Mouse (Mus musculus) liver (tissue): ENCODE results near the gene Skp1a.
A peak's percentile ranks its signal among the peaks of the same experiment; 100 is the strongest.

Experiments used
- DNase-seq: peaks from one replicate; pipeline ENCODE4 v3.0.0-alpha.2; 2020; ENCODE audit warnings: mixed read lengths

Skp1a gene

DNA sequence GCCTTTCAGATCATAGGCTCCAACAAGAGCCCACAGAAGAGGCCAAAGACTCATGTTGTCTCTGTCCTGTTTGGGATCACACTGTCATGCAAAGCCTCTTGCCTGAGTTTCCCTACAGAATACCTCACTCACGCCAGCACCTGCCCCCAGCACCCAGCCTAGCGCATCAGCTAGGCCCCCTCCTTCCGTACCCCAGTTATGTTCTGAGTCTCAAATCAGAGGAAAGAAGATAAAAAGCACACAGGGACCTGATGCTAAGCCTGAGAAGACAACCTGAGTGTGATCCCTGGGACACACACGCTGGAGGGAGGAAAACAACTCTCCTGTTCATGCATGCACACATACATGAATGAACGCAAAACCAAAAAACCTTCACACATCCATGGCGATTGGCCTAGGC is 47.2 kb downstream of the Skp1a start:
- DNase-seq: no peak

DNA sequence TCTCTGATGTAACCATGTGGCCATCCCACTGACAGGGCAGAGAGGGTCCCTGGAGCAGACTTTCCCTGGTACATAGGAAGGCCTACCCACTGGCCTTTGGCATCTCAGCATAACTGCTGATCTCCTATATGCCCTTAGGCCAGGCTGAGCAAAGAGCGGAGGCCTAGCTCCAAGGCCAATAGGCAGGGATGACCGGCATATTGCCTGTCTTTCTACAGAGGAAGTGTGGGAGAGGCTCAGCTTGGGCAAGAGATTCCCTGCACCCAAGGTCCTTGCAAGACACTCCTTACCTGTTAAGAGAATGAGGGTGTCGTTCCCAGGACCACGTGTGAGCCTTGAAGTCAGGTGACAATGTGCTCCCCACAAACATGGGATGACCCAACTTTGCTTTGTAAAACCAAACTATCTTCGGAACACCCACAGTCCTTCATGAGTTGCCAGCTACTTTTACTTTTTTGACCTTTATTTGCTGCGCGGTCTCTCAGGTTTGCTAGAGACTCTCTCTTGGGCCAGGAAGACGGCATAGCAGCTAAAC is 47.9 kb downstream of the Skp1a start:
- no peak for DNase-seq

DNA sequence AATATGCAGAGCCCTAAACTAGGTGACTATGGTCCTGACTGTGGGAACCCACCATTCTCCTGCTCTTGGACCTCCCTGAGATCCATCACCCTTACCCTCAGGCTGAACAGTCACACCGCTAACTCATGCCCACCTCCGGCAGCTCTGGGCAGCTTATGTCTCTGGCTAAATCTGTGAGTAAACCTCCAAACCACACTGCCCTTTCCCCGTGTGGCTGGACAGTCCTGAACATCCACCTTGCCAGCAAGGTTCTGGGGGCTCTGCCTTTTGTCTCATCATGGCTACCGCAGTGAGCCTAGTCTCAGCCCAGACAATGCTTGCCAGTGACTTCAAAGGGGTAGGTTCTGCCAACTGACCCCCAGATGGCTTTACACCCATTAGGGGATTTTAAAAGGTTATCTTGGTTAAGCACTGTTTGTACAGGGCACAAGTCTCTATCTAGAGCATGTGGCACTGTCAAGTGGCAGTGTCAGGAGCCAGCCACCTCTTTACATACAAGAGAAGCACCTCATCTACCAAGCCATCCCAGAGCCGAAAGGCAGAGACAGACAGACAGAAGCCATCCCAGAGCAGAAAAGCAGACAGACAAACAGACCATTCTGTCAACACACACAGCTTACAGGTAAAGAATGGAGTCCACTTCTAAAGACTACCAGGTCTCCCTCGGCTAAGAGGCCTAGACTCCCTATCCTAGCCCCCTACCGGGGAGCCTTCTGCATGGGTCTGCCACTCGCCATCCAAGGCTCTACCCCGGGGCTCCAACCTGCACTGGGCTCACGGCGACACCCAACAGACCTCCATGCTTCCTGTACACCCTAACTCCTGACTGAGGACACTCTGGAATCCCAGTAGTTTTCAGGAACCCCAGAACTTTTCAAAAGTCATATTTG is 49.0 kb downstream of the Skp1a start:
- DNase-seq: no peak

DNA sequence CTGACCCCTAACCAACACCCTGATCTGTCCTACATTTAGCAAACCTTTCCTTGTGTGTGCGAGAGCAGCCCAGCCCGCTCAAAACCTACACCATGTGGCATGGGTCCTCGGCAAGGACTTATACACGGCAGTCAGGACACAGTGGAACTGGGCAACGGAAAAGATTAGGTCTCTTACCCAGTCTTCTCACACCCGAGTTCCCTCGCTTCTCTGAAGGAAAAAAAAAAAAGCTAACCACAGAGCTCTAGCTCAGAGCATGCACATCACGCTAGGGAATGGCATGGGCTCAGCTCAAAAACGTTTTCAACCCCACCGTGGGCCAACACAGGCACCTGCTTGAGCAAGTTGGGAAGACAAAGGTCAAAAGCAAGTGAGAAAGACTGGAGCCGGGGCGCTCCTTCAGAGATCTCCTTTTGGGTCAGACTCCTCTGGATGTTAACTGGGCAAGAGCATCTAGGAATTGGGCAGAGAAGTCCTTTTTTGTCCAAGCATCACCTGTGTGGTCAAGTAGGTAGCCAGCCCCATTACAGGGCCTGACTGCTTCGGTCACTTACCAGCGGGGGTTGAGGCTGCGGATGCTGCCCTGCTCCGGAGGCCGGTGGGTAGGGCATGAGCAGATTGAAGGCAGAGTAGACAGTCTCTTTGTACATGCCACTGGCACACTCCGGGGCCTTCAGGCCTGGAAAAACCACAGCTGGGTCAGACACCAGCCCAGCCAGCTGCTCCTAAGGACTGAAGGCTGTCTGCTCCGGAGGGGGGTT is 50.0 kb downstream of the Skp1a start:
- no peak for DNase-seq

DNA sequence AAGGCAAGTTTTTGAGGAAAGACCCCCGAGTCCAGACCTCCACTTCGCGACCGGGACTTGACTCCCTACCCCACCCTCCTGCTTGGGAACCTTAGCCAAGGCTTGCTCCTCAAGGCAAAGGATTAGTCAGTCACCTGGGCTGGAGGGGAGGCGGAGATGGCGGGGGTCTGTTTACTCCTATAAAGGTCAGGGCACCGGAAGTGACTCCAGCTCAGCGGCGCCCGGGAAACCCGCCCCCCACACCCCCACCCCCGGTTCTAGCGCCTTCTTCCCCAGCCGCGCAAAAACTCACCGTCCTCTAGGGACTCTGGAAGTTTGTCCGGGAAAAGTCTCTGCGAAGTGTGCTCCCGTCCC is 50.6 kb downstream of the Skp1a start:
- no peak for DNase-seq

DNA sequence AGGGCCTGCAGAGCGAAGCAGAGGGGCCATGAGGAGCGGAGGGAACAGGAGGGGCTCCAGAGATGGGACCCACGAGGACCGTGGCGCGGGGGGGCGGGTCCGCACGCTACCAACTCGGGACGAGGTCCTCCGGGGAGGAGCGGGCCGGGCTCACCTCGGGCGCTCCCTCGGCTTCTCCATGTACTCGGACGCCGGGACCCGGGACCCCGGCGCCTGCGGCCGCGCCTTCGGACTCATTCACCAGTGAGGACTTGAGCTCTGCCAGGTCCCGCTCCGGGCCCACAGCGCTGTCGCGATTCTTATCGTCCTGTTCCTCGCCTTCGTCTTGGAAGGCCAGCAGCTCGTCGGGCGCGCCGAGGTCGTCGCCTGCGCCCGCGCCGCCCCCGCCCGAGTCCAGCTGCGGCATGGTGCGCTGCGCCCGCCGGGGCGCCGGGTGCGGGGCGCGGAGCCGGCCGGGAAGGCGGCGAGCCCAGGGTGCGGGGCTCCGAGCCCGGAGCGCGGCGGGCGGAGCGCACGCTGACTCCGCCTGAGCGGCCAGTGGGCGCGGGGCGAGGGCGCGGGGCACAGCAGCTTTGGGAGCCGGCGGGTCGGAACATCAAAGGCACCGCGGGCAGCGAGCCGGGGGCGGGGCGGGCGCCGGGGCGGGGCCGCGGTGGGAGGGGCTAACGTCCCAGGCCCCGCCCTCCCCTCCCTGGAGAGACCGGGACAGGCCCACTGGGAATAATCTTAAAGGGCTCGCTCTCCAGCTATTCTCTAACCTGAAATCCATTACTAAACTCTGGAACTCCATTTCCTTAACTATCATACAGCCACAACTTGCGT is 51.2 kb downstream of the Skp1a start, which contains the start of gene Tcf7:
Gene Tcf7 (minus strand): TSS at position 241 of the 822 bp plus-strand sequence.
- peak; percentile 70 for DNase-seq

DNA sequence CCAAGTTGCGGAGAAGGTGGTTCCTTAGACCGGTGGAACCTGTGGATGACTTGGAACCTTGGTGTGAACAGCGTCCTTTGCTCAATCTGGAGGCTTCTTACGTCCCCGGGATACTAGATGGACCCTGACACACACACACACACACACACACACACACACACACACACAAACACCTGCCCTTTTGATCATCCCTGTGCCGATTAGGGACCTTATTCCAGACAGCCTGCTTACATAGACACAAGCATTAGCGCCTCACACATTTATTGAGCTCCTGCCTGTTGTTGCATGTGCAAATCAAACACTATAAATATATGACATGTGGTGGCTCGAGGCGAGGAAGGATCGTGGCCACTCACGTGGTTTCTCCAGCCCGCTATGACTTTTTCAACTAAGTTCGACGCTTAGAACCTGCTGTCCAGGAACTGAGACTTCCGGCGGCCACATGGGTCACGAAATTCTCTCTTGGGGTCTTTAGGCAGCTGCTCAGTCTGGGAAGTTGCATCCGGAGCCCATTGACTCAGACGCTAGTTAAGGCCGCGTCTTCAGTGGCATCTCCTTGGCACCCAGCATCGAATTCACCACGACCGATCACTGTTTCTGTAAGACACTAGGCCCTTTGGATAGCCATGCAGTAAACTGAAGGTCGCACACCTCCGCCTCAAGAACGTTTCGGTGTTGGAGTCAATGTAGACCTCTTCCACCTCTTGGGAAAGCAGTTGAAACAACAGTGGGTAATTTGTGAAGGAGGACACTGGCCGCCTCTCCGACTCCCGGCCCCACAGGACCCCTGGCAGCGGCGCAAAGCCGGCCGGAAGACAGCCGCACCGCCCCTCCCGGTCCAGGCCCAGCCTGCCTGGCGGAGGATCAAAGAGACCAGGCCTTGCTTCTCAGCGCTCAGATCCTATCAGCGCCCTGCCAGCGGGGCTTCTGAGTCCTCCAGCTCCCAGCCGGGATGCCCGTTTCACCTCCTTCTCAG is 52.1 kb downstream of the Skp1a start:
- peak; percentile 51 for DNase-seq

DNA sequence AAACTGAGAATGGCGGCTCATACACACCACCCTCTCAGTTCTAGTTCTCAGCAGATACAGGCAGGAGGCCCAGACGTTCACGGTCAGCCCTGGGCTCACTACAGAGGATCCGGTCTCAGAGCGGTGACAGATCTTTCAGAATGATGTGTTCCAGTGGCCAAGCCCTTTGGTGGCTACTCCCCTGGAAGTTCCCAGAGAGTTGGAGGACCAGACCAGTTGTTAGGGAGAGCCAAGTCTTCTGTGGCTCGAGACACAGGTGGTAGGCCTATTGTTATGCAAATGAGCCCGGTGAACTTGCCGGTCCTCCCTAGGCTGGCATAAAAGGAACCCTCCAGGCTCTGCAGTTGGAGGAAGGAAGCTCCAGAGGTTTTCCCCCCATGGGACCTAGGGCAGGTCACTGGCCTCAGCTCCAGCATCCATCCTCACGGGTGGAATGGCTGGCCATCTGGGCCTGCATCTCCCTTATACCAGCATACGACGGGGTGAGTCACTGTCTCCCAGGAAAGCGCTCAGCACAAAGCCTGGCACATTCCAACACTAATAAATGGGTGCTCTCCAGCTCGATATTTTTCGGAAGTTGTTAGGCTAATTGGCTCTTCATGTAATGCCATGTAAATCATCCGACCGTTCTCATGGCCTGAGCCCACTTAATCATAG is 54.6 kb downstream of the Skp1a start:
- no peak for DNase-seq

DNA sequence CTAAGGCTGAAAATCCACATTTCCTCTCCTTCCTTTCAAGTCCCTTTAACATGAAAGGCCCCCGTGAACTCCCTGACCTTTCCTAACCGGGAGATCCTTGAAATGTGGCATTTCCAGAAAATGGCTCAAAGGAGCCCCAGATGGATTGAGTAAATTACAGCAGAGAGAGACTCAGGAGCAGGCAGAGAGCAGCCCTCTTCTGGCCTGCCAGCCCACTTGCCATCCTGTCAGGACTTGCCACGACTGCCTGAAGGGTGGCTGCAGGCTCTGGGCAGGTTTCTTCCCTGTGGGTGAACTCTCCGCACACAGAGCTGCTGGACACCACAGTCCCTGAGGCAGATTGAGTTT is 55.1 kb downstream of the Skp1a start:
- no peak for DNase-seq

DNA sequence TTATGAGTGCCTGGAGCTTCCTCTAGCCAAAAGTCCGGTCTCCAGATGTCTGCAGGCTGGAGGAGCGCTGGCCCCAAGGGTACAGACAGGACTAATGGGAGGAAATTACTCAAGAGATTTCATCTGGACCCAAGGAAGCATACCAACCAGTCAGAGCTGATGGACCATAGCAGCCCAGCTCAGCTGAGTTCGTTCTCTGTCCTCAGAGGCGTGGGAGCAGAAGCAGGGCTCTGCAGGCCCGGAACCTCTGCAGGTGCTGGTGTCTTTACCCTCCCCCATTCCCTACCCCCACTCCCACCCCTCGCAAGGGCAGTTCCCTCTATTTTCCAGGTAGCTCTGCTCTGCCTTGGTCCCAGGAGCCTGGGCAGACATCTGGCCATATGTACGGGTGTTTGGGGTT is 60.6 kb downstream of the Skp1a start:
- no peak for DNase-seq

DNA sequence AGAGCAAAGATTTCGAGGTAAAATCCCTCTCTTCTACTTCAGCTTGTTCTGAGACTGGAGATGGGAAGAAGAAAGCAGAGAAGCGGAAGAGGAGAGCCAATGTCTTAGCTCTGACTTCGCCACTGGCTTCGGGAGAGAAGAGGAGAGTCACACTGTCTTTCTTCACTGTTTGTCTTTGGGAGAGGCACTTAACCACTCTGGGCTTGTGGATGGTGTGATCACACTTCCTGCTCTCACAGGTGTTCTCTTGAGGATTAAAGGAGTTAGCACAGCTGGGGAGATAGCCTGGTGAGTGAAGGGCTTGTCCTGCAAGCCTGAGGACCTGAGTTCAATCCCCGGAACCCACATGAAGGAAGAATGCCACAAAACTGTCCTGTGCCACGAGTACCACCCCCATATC is 61.1 kb downstream of the Skp1a start:
- DNase-seq: no peak

DNA sequence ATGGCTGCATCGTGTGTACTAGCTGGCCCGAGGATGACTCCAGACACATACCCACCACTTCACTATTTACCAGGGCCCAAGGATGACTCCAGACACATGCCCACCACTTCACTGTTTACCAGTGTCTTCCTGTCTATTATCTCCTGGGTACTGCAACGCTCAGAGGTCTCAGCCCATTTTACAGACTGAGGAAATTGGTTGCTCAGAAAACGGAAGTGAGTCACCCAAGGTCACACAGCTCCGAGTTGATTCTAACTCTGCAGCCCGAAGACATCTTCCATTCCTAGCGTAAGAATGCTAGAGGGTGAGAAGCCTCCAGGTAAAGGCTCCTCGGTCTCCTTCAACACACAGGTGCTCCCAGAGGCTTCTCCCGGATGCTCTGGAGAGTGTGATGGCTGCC is 62.3 kb downstream of the Skp1a start:
- no peak for DNase-seq
